Mouse (Mus musculus) forebrain, embryonic 12.5 days (tissue): ENCODE results near the gene Sumf1. TPM values are rescaled to one million over a fixed set of nuclear protein-coding genes. Genes with fewer than 3 reads are reported as not detected.
A peak's percentile ranks its signal among the peaks of the same experiment; 100 is the strongest.

ENCODE experiments used
- ATAC-seq: fragments of 200-750 bp; cut with Nextera tagmentation; 2 replicates; pipeline ENCODE4 v1.8.0; 2017; ENCODE audit warnings: moderate TSS enrichment; ENCODE audit not compliant: low FRiP score
- H3K27ac ChIP-seq: fragments of 300-500 bp; sonication (generic); 2 replicates; pipeline ENCODE4 v1.5.1; 2016; ENCODE audit warnings: mild to moderate bottlenecking
- H3K27me3 ChIP-seq: fragments of 300-500 bp; sonication (generic); 2 replicates; pipeline ENCODE4 v1.6.1; 2016; ENCODE audit warnings: mild to moderate bottlenecking
- H3K36me3 ChIP-seq: fragments of 300-500 bp; sonication (generic); replicated peaks from 2 replicates; pipeline ENCODE4 v1.6.1; 2016; ENCODE audit warnings: mild to moderate bottlenecking
- H3K4me1 ChIP-seq: fragments of 300-500 bp; sonication (generic); 2 replicates; pipeline ENCODE4 v1.6.1; 2016
- H3K4me2 ChIP-seq: fragments of 300-500 bp; sonication (generic); 2 replicates; pipeline ENCODE4 v1.6.1; 2016; ENCODE audit warnings: mild to moderate bottlenecking, moderate library complexity
- H3K4me3 ChIP-seq: fragments of 300-500 bp; sonication (generic); replicated peaks from 2 replicates; pipeline ENCODE4 v1.5.1; 2016; ENCODE audit warnings: mild to moderate bottlenecking
- H3K9ac ChIP-seq: fragments of 300-500 bp; sonication (generic); 2 replicates; pipeline ENCODE4 v1.6.1; 2016; ENCODE audit warnings: mild to moderate bottlenecking
- H3K9me3 ChIP-seq: fragments of 300-500 bp; sonication (generic); 2 replicates; pipeline ENCODE4 v1.6.1; 2016
- WGBS: fragments of 180-500 bp; shearing (Covaris S2); methylation state at CpG from one replicate; pipeline ENCODE4 v1.1.7; 2016; 5-methylcytosine and 5-hydroxymethylcytosine counted together
- polyA plus RNA-seq: library from polyadenylated mRNA; unstranded; fragments of >200 nt; fragmentation: Nextera tagmentation; extraction: Ambion mirVana; gene quantifications from 2 replicates; pipeline ENCODE4 v1.2.1, GENCODE M21; 2016

The Sumf1 gene
- polyA plus RNA-seq, 1 experiment from 2014 or later = 17.1 TPM

DNA sequence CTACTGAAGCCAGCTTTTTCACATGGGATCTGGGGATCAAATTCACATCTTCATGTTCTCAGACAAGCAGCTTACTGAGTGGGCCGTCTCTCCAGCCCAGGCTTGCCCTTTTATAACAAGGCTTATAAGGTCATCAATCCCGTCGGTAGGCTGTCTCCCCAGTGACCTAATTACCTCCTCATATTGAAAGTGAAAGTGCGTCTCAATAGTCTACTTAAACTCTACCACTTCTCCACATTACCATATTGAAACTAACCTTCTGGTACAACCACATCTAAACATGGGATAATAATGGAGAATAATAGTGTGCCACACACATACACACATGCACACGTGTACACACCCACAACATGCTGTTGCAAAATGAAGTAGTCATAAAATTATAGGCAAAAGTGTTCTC, 20.4 kb downstream of the Sumf1 start:
- Histone ChIP-seq H3K36me3 (no peaks in the 10 kb centered on the region), H3K4me2 (no peak overlapping the region), H3K27ac (no peak overlapping the region), H3K9ac (no peak overlapping the region), H3K4me3 (no peak overlapping the region), H3K4me1 (no peaks in the 10 kb centered on the region), H3K9me3 (no peaks in the 10 kb centered on the region), H3K27me3 (no peaks in the 10 kb centered on the region)
- 70% methylated on average over 5 of the region's 5 CpGs for WGBS
- no peak for ATAC-seq

DNA sequence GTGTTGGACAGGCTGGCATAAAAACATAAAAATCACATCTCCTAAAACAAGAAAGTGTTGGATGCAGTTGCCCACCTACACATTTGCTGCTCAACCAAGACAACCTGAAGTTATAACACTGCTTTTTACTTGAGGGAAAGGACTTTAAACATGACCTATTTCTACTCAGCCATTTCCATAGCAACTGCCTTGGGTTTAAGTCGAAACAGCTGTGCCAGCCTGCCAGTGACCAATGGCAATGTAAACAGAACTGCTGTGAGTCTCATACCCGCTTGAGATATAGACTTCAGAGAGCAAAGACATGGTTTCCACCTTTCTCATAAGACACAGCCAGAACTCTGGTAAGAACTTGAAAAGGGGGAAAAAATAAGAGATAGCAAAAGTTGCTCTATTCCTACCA, 24.8 kb downstream of the Sumf1 start:
- H3K4me3 ChIP-seq = no peak overlapping the region
- H3K36me3 ChIP-seq = no peaks in the 10 kb centered on the region
- ATAC-seq = no peak
- no peaks in the 10 kb centered on the region for H3K27me3 ChIP-seq
- no peak overlapping the region for H3K9ac ChIP-seq
- no peak overlapping the region for H3K4me2 ChIP-seq
- H3K4me1 ChIP-seq = no peaks in the 10 kb centered on the region; the same call in 1 of the 2 replicates
- no peak overlapping the region for H3K27ac ChIP-seq
- 78% methylated on average over 2 of the region's 2 CpGs for WGBS
- H3K9me3 ChIP-seq = no peaks in the 10 kb centered on the region

DNA sequence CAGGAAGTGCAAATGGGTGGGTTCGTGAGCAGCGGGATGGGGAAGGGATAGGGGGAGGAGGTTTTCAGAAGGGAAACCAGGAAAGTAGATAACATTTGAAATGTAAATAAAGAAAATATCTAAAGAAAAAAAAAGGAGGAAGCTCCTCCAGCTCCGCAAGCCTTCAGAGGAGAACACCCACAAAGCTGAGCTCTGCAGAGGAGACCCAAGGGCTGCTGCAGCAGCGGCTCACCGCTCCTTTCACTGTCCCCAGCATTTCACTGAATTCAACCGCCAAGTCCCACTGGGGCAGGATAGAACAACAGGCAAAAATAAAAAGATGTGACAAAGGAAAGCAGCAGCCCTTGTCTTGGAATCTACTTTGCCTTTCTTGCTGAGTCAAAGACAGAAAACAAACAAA, 28.5 kb downstream of the Sumf1 start:
- Histone ChIP-seq H3K27ac (no peak overlapping the region), H3K9me3 (no peaks in the 10 kb centered on the region), H3K27me3 (no peaks in the 10 kb centered on the region), H3K36me3 (no peaks in the 10 kb centered on the region; the same call in 1 of the 2 replicates), H3K4me2 (no peak overlapping the region), H3K4me1 (no peaks in the 10 kb centered on the region; the same call in 1 of the 2 replicates), H3K9ac (no peak overlapping the region), H3K4me3 (no peak overlapping the region)
- WGBS = 49% methylated on average over 6 of the region's 6 CpGs
- ATAC-seq = no peak

DNA sequence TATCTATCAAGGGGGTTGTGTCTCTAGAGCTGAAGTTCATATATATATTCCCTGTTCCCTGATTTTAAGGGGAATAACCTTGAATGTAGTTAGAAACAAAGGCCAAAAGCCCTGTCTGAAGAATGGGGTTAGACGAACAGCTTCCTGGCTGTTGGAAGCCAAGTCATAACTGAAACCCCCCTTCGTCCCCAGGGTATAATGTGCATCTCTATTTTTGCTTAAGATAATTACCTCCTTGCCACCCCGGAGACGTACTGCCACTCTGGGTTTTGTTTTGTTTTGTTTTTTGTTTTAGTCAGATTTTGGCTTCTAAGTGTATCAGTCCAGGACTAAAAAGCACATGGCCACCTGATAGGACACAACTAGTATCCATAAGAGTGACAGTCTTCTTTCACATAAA, 31.1 kb downstream of the Sumf1 start:
- no peak overlapping the region for H3K4me3 ChIP-seq
- H3K36me3 ChIP-seq = no peaks in the 10 kb centered on the region; the same call in none of the 2 replicates
- no peaks in the 10 kb centered on the region for H3K9me3 ChIP-seq
- 92% methylated on average over 4 of the region's 4 CpGs for WGBS
- no peak overlapping the region for H3K4me2 ChIP-seq
- H3K4me1 ChIP-seq = no peaks in the 10 kb centered on the region; the same call in 1 of the 2 replicates
- H3K9ac ChIP-seq = no peak overlapping the region
- H3K27me3 ChIP-seq = no peaks in the 10 kb centered on the region
- no peak overlapping the region for H3K27ac ChIP-seq
- ATAC-seq = no peak

DNA sequence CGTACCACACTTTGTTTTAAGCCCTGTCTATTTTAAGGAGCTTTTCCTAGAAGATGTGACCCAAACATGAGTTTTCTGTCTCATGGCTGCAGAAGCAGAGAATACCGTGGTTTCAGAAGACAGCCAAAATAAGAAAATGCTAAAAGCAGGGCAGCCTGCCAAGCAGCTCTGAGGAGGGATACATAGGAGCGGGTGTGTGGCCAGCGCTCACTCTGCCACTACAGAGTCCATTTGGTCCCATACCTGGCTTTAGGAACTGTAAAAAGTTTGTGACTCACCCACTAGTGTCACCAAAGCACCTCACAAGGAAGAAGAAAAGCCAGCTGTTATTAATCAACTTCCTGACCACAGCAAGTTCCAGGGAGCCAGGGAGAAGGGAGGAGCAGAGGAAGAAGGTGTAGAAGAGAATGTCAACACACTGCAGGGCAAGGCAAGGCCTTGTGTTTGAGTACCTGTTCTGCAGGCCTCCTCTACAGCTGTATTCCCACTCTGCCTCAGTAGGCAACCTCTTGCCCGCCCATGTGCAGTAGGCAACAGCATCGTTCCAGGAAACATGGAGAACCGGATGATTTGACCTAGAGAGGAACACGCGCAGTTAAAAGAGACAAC, 32.6 kb downstream of the Sumf1 start:
- no peak overlapping the region for H3K9ac ChIP-seq
- peaks cover 4% of the 10 kb centered on the region for H3K4me1 ChIP-seq
- no peaks in the 10 kb centered on the region for H3K27me3 ChIP-seq
- no peak overlapping the region for H3K4me2 ChIP-seq
- no peaks in the 10 kb centered on the region; the same call in none of the 2 replicates for H3K36me3 ChIP-seq
- WGBS = 90% methylated on average over 9 of the region's 9 CpGs
- ATAC-seq = no peak
- H3K27ac ChIP-seq = no peak overlapping the region
- no peaks in the 10 kb centered on the region for H3K9me3 ChIP-seq
- no peak overlapping the region for H3K4me3 ChIP-seq

DNA sequence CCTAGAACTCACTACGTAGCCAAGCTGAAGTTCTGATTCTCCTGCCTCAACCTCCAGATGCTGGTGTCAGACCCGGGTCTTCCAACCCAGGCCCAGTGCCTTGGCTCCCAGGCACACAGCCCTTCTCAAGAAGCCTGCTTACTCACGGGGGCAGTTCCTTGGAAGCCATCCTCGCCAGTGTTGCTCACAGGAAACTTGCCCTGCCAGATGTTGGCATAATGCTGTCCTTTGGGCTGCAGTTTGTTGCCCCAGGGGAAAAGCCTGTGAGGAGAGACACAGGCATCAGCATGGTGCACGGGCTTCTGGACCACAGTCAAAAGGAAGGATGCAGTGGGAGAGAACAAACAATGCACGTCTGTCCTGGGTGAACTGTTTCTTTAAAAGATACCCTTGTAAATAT, 33.3 kb downstream of the Sumf1 start:
- 86% methylated on average over 6 of the region's 6 CpGs for WGBS

DNA sequence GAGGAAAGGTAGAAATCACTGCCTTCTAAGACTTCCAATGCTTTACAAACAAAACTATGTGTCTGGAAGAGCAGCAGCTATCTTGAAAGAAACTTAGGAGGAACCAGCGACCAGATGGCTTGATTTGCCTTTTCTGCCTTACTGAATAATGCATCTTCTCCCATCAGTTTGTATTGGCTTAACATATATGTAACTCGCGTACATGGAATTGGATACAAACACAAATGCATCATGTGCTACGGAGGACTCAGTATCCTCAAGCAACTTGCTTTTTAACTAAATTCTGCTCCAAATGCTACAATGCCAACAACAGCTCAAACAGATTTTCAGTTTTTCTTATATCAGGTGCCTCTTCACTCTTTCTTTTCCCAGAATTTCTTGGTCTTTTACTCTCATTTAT, 36.1 kb downstream of the Sumf1 start:
- no peak overlapping the region for H3K9ac ChIP-seq
- no peak overlapping the region for H3K4me3 ChIP-seq
- H3K36me3 ChIP-seq = no peaks in the 10 kb centered on the region; the same call in none of the 2 replicates
- no peaks in the 10 kb centered on the region for H3K27me3 ChIP-seq
- WGBS = 94% methylated on average over 4 of the region's 4 CpGs
- no peak overlapping the region for H3K27ac ChIP-seq
- no peak overlapping the region for H3K4me2 ChIP-seq
- no peaks in the 10 kb centered on the region for H3K9me3 ChIP-seq
- ATAC-seq = no peak
- H3K4me1 ChIP-seq = peaks cover 17% of the 10 kb centered on the region

More for the DNA sequence above, 33.3 kb downstream of the Sumf1 start:
- no peak for ATAC-seq
- Histone ChIP-seq H3K4me1 (peaks cover 4% of the 10 kb centered on the region), H3K4me3 (no peak overlapping the region), H3K4me2 (no peak overlapping the region), H3K9me3 (no peaks in the 10 kb centered on the region), H3K27ac (no peak overlapping the region), H3K27me3 (no peaks in the 10 kb centered on the region), H3K36me3 (no peaks in the 10 kb centered on the region; the same call in none of the 2 replicates), H3K9ac (no peak overlapping the region)

DNA sequence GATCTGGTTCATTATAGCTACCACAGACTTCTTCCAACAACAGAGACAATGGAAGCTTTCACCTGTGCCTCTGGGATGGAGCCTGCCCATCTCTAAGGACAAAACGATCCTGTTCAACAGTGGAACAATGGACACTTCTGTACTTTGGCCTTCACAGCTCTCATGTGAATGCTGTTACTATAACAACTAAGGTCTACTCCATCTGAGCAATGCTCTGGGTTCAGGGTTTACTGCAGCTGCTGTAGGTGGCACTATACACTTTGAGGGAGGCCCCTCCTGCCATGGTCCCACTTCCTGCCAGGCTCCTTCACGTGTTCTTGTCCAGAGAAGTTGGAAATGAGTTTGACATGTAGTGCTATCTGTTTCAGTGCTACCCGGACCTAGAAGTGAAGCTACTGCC, 36.9 kb downstream of the Sumf1 start:
- H3K4me1 ChIP-seq = peaks cover 17% of the 10 kb centered on the region
- H3K27ac ChIP-seq = no peak overlapping the region
- H3K27me3 ChIP-seq = no peaks in the 10 kb centered on the region
- 65% methylated on average over 3 of the region's 3 CpGs for WGBS
- no peak overlapping the region for H3K4me3 ChIP-seq
- ATAC-seq = no peak
- H3K9me3 ChIP-seq = no peaks in the 10 kb centered on the region
- no peak overlapping the region for H3K9ac ChIP-seq
- H3K36me3 ChIP-seq = no peaks in the 10 kb centered on the region; the same call in none of the 2 replicates
- H3K4me2 ChIP-seq = no peak overlapping the region

DNA sequence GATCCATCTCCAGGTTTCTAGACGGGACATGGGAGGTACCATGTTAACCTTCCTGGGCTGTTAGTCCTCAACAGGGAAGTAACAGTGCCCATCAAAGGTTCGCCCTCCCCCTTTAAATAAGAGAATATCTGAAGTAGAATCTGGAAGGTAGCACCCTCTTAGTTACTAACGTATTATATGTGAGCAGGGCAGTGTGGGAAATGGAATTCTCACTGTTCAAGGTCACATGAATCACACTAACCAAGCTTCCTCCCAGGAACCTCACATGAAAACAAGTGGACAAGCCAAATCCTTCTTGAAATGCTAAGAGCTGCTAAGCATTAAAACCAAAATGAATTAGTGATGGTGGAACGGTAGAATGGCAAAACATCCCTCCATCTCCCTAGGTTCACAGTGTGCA, 38.7 kb downstream of the Sumf1 start:
- no peak overlapping the region for H3K4me2 ChIP-seq
- no peaks in the 10 kb centered on the region; the same call in 1 of the 2 replicates for H3K36me3 ChIP-seq
- H3K4me1 ChIP-seq = peaks cover 17% of the 10 kb centered on the region
- ATAC-seq = no peak
- no peaks in the 10 kb centered on the region for H3K27me3 ChIP-seq
- no peak overlapping the region for H3K9ac ChIP-seq
- H3K9me3 ChIP-seq = no peaks in the 10 kb centered on the region
- H3K4me3 ChIP-seq = no peak overlapping the region
- no peak overlapping the region for H3K27ac ChIP-seq
- 92% methylated on average over 4 of the region's 4 CpGs for WGBS

DNA sequence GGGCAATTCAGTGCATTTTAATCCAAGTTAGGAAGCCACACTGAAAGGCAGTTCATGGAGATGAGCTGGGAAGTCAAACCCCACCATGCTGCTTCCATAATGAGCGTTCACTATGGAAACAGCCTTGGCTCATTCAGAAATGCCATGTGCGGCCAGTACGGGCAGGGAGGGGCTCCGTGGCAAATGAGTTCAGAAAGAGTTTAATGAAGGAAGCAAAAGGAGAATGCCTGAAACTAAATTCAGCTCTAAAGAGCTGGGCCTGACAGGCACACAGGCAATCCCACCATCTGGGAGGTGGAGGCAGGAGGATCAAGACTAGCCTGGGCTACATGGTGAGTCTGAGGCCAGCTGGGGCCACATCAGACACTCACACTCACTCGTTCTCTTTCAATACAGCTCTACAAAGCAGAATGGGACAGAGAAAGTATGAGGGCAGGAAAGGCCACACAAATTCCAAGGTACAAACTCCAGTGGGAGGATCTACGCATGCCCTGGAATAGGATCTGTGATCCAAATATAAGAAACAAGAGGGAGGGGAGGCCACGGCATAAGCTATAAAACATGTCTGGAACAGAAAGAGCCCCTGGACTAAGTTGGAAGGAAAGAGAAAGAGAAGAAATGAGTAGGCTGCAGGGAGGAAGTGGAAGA, 39.3 kb downstream of the Sumf1 start:
- Histone ChIP-seq H3K27me3 (no peaks in the 10 kb centered on the region), H3K27ac (peak overlapping the region; percentile 71), H3K36me3 (no peaks in the 10 kb centered on the region; the same call in 1 of the 2 replicates), H3K4me2 (no peak overlapping the region), H3K9me3 (no peaks in the 10 kb centered on the region), H3K9ac (no peak overlapping the region), H3K4me1 (peaks cover 17% of the 10 kb centered on the region), H3K4me3 (no peak overlapping the region)
- peak; percentile 86 for ATAC-seq
- 56% methylated on average over 7 of the region's 7 CpGs for WGBS

DNA sequence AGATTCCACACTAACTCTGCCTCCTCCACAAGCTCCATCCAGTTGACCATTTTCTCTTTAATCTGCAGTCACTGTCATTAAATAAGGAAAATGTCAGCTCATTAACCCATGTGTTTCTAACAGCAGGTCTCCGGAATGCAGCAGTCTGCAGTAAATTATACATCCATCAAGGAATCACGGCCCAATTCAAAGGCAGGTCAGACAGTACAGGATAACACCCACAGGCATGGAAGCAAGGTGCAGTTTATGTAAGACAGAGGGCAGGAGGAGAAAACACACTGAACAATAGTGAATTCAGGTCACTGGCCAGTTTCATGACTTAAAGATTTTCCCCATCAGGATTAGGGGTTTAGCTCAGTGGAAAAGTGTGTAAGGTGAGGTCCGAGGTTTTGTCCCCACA, 40.1 kb downstream of the Sumf1 start:
- Histone ChIP-seq H3K9ac (no peak overlapping the region), H3K9me3 (no peaks in the 10 kb centered on the region), H3K4me1 (peaks cover 17% of the 10 kb centered on the region), H3K27ac (peak overlapping the region; percentile 46; the same call in 1 of the 2 replicates), H3K36me3 (no peaks in the 10 kb centered on the region), H3K4me2 (no peak overlapping the region), H3K4me3 (no peak overlapping the region), H3K27me3 (no peaks in the 10 kb centered on the region)
- peak; percentile 42; the same call in 1 of the 2 replicates for ATAC-seq
- WGBS = 52% methylated on average over 3 of the region's 3 CpGs

DNA sequence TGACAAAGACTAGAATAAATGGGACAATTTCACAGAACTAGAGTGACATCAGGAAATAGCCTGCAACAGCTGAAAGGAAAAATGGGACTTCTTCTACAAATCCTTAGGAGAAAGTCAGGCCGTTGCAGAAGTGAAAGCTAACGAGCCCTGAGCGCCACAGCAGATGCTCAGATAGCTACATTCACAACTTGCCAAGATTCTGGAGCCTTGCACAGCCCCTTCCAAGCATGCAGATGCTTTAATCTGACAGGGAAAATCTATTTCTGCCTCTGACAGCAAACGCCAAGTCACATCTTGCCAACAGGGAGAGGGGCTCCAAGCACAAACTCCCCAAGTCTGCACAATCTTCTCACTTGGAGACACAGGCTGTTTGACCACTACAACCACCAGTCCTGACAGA, 42.6 kb downstream of the Sumf1 start:
- 74% methylated on average over 4 of the region's 4 CpGs for WGBS
- peaks cover 13% of the 10 kb centered on the region for H3K4me1 ChIP-seq
- ATAC-seq = no peak
- no peak overlapping the region for H3K4me2 ChIP-seq
- H3K27me3 ChIP-seq = no peaks in the 10 kb centered on the region
- H3K9ac ChIP-seq = no peak overlapping the region
- H3K9me3 ChIP-seq = no peaks in the 10 kb centered on the region
- no peaks in the 10 kb centered on the region for H3K36me3 ChIP-seq
- no peak overlapping the region for H3K27ac ChIP-seq
- H3K4me3 ChIP-seq = no peak overlapping the region
